12 mouse cellular contexts compared by ENCODE assay signal in genomic region chr10:121971658-121972057, GRCm38 (mm10).
DNase-seq lines count a peak whose midpoint lies in the region; ATAC-seq lines count a peak whose summit lies in the region.
"Had no signal": no experiment of that assay in that cellular context is flagged by ENCODE, and none has a peak within 500 bp of the region (broad histone marks: within the 10 kb centered on the region; RNA-seq: fewer than 3 reads in every experiment).

No protein-coding gene starts in this region.

- H3K36me3 ChIP-seq in hindbrain, embryonic 12.5 days, result no peaks in the 10 kb centered on the region
- no peaks in the 10 kb centered on the region for H3K36me3 ChIP-seq in hindbrain, embryonic 11.5 days (ENCODE audit: control insufficient read depth, insufficient read depth, low read length)
- H3K36me3 ChIP-seq in neural tube, embryonic 11.5 days (ENCODE audit: control insufficient read depth, insufficient read depth, low read length), result no peaks in the 10 kb centered on the region
- no peaks in the 10 kb centered on the region for H3K36me3 ChIP-seq in liver, embryonic 12.5 days
- H3K36me3 ChIP-seq: embryonic facial prominence, embryonic 13.5 days; stomach, embryonic 15.5 days had no signal

- no peak overlapping the region for H3K4me3 ChIP-seq in hindbrain, embryonic 12.5 days
- H3K4me3 ChIP-seq in hindbrain, embryonic 11.5 days (ENCODE audit: low read depth, low read length), result no peak overlapping the region
- H3K4me3 ChIP-seq in neural tube, embryonic 11.5 days (ENCODE audit: low read depth, low read length), result no peak overlapping the region
- H3K4me3 ChIP-seq in liver, embryonic 12.5 days, result no peak overlapping the region
- H3K4me3 ChIP-seq: embryonic facial prominence, embryonic 13.5 days; stomach, embryonic 15.5 days had no signal

- DNase-seq in hindbrain, embryonic 11.5 days (ENCODE audit: low spot score), result no peak
- no peak for DNase-seq in neural tube, embryonic 11.5 days (ENCODE audit: low spot score)
- no peak for DNase-seq in neural tube, embryonic 10.5 days (ENCODE audit: extremely low spot score, low spot score)
- DNase-seq in layer of hippocampus, postnatal 14 days (ENCODE audit: low spot score in 2 of 2), result no peak
- DNase-seq in left cerebral cortex, adult 9 months (ENCODE audit: low spot score in 2 of 2), result no peak
- DNase-seq: cerebellum, postnatal 10 days; kidney, postnatal 25 days; right cerebral cortex, adult 18-20 months had no signal

- no peaks in the 10 kb centered on the region for H3K9me3 ChIP-seq in hindbrain, embryonic 12.5 days (replicated peaks)
- no peaks in the 10 kb centered on the region for H3K9me3 ChIP-seq in hindbrain, embryonic 11.5 days (ENCODE audit: control insufficient read depth, low read length)
- no peaks in the 10 kb centered on the region for H3K9me3 ChIP-seq in neural tube, embryonic 11.5 days (ENCODE audit: control insufficient read depth, low read length)
- no peaks in the 10 kb centered on the region for H3K9me3 ChIP-seq in liver, embryonic 12.5 days (replicated peaks)
- H3K9me3 ChIP-seq: embryonic facial prominence, embryonic 13.5 days; stomach, embryonic 15.5 days had no signal

- ATAC-seq in hindbrain, embryonic 12.5 days (ENCODE audit: low FRiP score), result 0 out of 2 replicates have a peak, but pooled peaks have one; percentile 7
- no peak for ATAC-seq in hindbrain, embryonic 11.5 days (ENCODE audit: low FRiP score)
- no peak for ATAC-seq in neural tube, embryonic 11.5 days (ENCODE audit: insufficient read depth, low FRiP score, low TSS enrichment)
- 0 out of 2 replicates have a peak, but pooled peaks have one; percentile 22 for ATAC-seq in liver, embryonic 12.5 days

- no peaks in the 10 kb centered on the region for H3K27me3 ChIP-seq in hindbrain, embryonic 12.5 days
- H3K27me3 ChIP-seq in hindbrain, embryonic 11.5 days (ENCODE audit: control insufficient read depth, insufficient read depth, low read length), result no peaks in the 10 kb centered on the region
- H3K27me3 ChIP-seq in neural tube, embryonic 11.5 days (ENCODE audit: control insufficient read depth, insufficient read depth, low read length), result no peaks in the 10 kb centered on the region
- no peaks in the 10 kb centered on the region for H3K27me3 ChIP-seq in liver, embryonic 12.5 days (replicated peaks)
- H3K27me3 ChIP-seq: embryonic facial prominence, embryonic 13.5 days; stomach, embryonic 15.5 days had no signal

- H3K4me1 ChIP-seq in hindbrain, embryonic 12.5 days, result peaks cover 55% of the 10 kb centered on the region
- 0 out of 2 replicates have a peak, but pooled peaks cover 3% of the 10 kb centered on the region for H3K4me1 ChIP-seq in hindbrain, embryonic 11.5 days (replicated peaks; ENCODE audit: control insufficient read depth, insufficient read depth, low read length)
- H3K4me1 ChIP-seq in neural tube, embryonic 11.5 days (ENCODE audit: control insufficient read depth, insufficient read depth, low read length), result peaks cover 13% of the 10 kb centered on the region
- H3K4me1 ChIP-seq in liver, embryonic 12.5 days, result peaks cover 25% of the 10 kb centered on the region

- H3K27ac ChIP-seq in hindbrain, embryonic 12.5 days, result no peak overlapping the region; the same call in 1 of the 2 replicates
- no peak overlapping the region; the same call in 1 of the 2 replicates for H3K27ac ChIP-seq in hindbrain, embryonic 11.5 days (ENCODE audit: low read depth, low read length)
- H3K27ac ChIP-seq in neural tube, embryonic 11.5 days (ENCODE audit: low read depth, low read length), result no peak overlapping the region
- 0 out of 2 replicates have a peak overlapping the region, but pooled peaks have one; percentile 2 for H3K27ac ChIP-seq in liver, embryonic 12.5 days
- H3K27ac ChIP-seq: embryonic facial prominence, embryonic 13.5 days; stomach, embryonic 15.5 days had no signal

- 53% methylated on average over 8 of the region's 8 CpGs for WGBS in hindbrain, embryonic 12.5 days
- 66% methylated on average over 8 of the region's 8 CpGs for WGBS in hindbrain, embryonic 11.5 days
- 62% methylated on average over 8 of the region's 8 CpGs for WGBS in neural tube, embryonic 11.5 days
- WGBS in liver, embryonic 12.5 days (ENCODE audit: insufficient replicate concordance), result 32% methylated on average over 8 of the region's 8 CpGs

- no peak overlapping the region for H3K9ac ChIP-seq in hindbrain, embryonic 12.5 days
- H3K9ac ChIP-seq in hindbrain, embryonic 11.5 days (ENCODE audit: low read depth, low read length), result no peak overlapping the region
- 0 out of 2 replicates have a peak overlapping the region, but pooled peaks have one; percentile 18 for H3K9ac ChIP-seq in neural tube, embryonic 11.5 days (ENCODE audit: low read length)
- H3K9ac ChIP-seq in liver, embryonic 12.5 days, result no peak overlapping the region
- H3K9ac ChIP-seq: embryonic facial prominence, embryonic 13.5 days; stomach, embryonic 15.5 days had no signal

- H3K4me2 ChIP-seq in hindbrain, embryonic 12.5 days (replicated peaks), result no peak overlapping the region
- H3K4me2 ChIP-seq in hindbrain, embryonic 11.5 days (replicated peaks; ENCODE audit: low read depth, low read length), result no peak overlapping the region
- no peak overlapping the region for H3K4me2 ChIP-seq in neural tube, embryonic 11.5 days (ENCODE audit: low read depth)
- H3K4me2 ChIP-seq in liver, embryonic 12.5 days, result no peak overlapping the region
- H3K4me2 ChIP-seq: embryonic facial prominence, embryonic 13.5 days; stomach, embryonic 15.5 days had no signal

Comparison
In these comparisons a context has a peak if more than half of its experiments do, and no peak if none do; other contexts are left out.
1. ATAC-seq: peak in hindbrain, embryonic 12.5 days (single experiment) and liver, embryonic 12.5 days (single experiment); none in hindbrain, embryonic 11.5 days (single experiment) and neural tube, embryonic 11.5 days (single experiment).